Mouse (Mus musculus): ENCODE data around the gene Pip4k2a. TPM values are rescaled to one million over a fixed set of nuclear protein-coding genes. Genes with fewer than 3 reads are reported as not detected.

Gene Pip4k2a
- total RNA-seq, 2 experiments from 2014 or later: 30.8 to 36.6 TPM

DNA sequence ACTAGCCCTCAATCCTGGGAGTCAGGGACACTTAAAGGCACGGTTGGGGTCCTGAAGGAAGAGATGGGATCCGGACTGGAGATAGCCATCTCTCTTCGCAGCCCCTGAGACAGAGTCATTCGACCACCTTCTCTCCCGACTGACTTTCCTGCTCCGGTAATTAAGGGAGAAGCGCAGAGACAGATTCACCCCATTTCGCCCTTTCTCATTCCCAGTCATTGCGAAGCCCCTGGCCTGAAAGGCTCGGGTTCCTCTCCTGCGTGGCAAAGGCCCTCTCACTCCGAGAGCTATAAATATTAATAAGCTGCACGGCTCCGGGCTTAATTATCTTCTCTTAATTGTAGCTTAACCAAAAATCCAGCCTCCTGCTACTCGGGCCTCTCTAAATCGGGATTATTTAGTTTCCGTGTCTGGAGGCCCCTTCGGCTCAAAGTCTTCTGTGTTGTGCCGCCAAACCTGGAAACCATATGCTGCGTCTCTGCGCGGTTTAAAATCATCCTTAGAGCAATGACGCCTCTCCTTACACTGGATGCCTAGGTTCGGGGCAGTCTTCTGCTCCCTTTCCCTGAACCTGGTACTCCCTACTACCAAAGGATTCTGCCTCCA lies 197.2 kb downstream of the Pip4k2a start:
- DNase-seq (ENCODE audit: low spot score in 2 of 2): no peak

DNA sequence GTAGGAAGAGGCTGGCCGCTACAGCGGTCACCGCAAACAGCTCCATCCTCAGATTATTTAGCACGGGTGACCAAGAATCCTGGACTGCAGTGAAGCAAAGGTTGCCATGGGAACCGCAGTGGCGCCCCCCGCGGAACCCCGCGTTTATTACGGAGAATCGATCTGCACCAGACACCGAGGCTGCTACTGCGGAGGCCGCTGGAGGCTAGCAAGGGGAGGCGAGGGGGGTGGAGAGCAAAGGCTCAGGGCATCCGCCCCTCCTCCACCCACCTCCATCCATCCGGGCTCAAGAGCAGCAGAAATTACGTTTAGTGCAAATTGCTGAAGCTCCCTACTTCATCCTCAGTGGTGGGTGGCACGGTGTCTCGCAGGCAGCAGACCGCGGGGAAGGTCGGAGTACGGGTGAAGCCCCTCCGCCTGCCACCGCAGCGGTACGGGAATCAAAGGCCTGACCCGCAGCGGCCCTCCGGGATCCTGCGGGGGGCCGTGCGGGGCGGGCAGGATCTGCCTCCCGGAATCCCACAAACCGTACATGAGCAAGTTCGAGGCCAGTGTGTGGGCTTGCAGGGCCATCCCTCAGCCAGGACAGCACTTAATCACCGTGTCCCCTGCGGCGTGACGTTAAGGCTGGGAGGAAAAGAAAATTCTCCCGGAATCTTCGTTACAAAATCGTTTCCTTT lies 197.8 kb downstream of the Pip4k2a start:
- DNase-seq (ENCODE audit: low spot score in 2 of 2): peak; percentile 76 to 82

DNA sequence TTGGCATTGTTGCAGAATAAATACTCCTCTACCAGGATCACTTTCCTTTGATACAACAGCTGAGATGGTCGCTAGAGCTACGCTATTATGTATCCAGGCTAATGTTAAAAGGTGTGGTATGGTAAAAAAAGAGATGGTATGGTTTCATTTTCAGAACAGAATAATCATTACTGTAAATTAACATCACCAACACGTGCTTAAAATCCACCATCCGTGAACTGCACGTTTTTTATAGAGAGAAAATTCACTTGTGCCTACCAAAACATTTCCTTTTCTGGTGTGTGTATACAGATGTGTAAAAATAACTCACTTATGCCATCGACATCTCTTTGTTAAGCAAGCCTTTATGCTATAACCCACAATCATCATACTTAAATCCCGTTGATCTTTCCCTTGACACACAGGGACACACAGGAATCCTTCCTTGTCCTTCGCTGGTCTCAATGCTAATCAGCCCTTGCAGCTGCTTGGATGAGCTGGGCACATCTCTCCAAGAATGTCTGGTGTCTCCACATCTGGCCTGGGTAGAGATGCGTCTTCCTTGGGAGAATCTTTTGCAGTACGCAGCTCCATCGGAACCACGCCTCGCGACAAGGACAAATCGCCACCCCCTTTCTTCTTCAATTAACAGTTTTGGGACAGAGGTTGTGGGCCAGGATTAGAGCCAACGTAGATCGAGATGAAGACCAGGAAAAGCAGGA lies 198.5 kb downstream of the Pip4k2a start:
- no peak for DNase-seq (ENCODE audit: low spot score in 2 of 2)

DNA sequence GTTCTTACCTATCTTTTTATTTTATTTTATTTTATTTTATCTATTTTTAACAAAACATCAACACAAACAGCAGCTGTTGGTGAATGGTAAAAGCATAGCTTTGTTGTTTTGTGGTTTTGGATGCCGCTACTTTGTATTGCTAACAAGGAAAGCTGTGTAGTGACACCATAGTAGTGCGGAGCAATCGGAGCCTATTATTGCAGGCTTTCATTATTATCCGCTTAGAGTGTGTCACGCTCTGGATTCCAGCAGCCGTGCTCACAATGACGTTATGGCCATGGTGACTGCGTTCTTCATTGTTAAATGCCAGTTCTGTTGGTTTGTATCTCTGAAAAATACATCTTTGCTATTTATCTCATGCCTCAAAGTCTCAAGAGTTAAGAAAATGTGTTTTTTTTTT lies 200.2 kb downstream of the Pip4k2a start:
- DNase-seq (ENCODE audit: low spot score in 2 of 2): no peak

DNA sequence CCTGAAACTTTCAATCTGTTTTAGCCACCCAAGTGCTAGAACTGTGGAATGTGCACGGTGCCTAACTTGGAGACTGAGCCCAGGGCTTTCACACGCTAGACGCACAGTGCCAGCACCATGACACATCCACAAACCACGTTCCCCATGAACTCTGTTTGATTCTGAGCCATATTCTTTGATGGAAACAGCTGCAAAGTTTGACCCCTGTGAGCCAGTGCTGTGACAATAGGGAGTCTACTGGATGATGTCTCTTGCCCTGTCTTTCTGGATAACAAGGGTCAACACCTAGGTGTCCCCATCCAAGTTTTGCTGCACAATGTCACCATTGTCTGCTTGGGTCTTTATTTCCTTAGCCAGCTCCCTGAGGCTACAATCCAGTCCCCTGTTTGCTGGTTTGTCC lies 203.7 kb downstream of the Pip4k2a start:
- DNase-seq (ENCODE audit: low spot score in 2 of 2): no peak

Other genes starting within 250 kb of the Pip4k2a start
- under 1 TPM; 0.67 to 0.79 TPM for gene 4930426L09Rik, start 217 bp upstream of the Pip4k2a start, total RNA-seq (2021)
- 1 to 10 TPM in 1 of 2 experiments, under 1 TPM in 1; 0.83 to 1.2 TPM for gene Armc3, start 201.2 kb upstream of the Pip4k2a start, total RNA-seq (2021)

All from layer of hippocampus, postnatal 14 days (tissue).